Mouse (Mus musculus) small intestine, adult 2 months (tissue): Measurements from ENCODE around the gene Cers2.

Experiments
- CTCF ChIP-seq: fragments of 200-500 bp; IDR thresholded peaks from 2 replicates; pipeline ENCODE4 v1.5.1; 2012; ENCODE audit warnings: low read depth, mild to moderate bottlenecking, control low read depth, inconsistent platforms, low read length, moderate library complexity, mixed read lengths; ENCODE audit not compliant: insufficient replicate concordance, insufficient read length; ENCODE audit errors: extremely low read depth
- POLR2A ChIP-seq: fragments of 200-500 bp; IDR thresholded peaks from 2 replicates; pipeline ENCODE4 v1.6.1; 2012; ENCODE audit warnings: low read depth, mild to moderate bottlenecking, control low read depth, inconsistent platforms, low read length, moderate library complexity

DNA sequence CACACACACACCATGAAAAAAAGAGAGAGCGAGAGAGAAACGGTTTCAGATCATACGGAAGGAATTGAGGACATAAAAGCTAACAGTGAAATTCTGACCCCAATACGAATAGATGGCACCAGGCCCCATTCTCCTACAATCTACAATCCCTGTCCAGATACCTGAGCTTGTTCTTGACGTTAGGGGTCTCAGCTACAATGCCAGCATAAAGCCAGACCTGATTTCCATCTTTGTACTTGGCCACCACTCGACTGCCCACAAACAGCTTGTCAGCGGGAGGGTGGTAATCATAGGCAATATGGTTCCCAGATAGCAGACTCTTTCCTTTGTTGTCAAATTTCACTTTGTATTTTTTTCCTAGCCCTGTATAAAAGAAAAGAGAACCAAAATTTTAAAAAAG is 31.9 kb downstream of the Cers2 start:
- TF ChIP-seq CTCF (no peak), POLR2A (no peak)
